Mouse (Mus musculus) ES-E14 (cell line): ENCODE results near the gene Ehbp1.

Experiments used
- CHD2 ChIP-seq: IDR thresholded peaks from 2 replicates; pipeline ENCODE4 v1.6.1; 2014; ENCODE audit warnings: mild to moderate bottlenecking, low read depth, low read length, inconsistent platforms
- HCFC1 ChIP-seq: IDR thresholded peaks from 2 replicates; pipeline ENCODE4 v1.6.1; 2012; ENCODE audit warnings: low read length, inconsistent platforms, borderline replicate concordance; ENCODE audit not compliant: insufficient read depth
- ZNF384 ChIP-seq: IDR thresholded peaks from 2 replicates; pipeline ENCODE4 v1.6.1; 2012; ENCODE audit warnings: low read depth, low read length, inconsistent platforms

- TF ChIP-seq CHD2, result no peak
- TF ChIP-seq HCFC1, result no peak
- no peak for TF ChIP-seq ZNF384
Observed at GRCm38 (mm10) chr11:22007088-22007780, 334.9 kb downstream of the Ehbp1 start.
